Mouse (Mus musculus) MEL (cell line): ENCODE measurements around the gene Pbxip1. TPM values are rescaled to one million over a fixed set of nuclear protein-coding genes. Genes with fewer than 3 reads are reported as not detected.

Source experiments
- DNase-seq: peaks from one replicate; pipeline ENCODE4 v3.0.0; 2011; ENCODE audit warnings: low read depth, low spot score
- H3K27ac ChIP-seq: 2 replicates; pipeline ENCODE4 v1.5.1; 2012; ENCODE audit warnings: low read depth, mild to moderate bottlenecking, control low read depth, low read length, moderate library complexity; ENCODE audit not compliant: control insufficient read depth
- H3K27me3 ChIP-seq, 2 experiments: fragments of 150-350 bp in 1 of 2; sonication (generic) in 1 of 2; 2 replicates each; pipeline ENCODE4 v1.6.1; 2012; ENCODE audit warnings: low read length in 2 of 2, mild to moderate bottlenecking in 2 of 2, improper control_type of control experiment in 1 of 2, moderate library complexity in 1 of 2; ENCODE audit not compliant: insufficient read depth in 2 of 2, control insufficient read depth in 1 of 2
- H3K36me3 ChIP-seq, 2 experiments: 2 replicates each; pipeline ENCODE4 v1.6.1; 2012 to 2014; ENCODE audit warnings: low read length in 2 of 2, improper control_type of control experiment in 1 of 2, inconsistent platforms in 1 of 2, mild to moderate bottlenecking in 1 of 2; ENCODE audit not compliant: insufficient read depth in 2 of 2, control insufficient read depth in 1 of 2
- H3K4me1 ChIP-seq, 2 experiments: fragments of 150-350 bp in 1 of 2; sonication (generic) in 1 of 2; 2 replicates each; pipeline ENCODE4 v1.6.1; 2012; ENCODE audit warnings: low read length in 2 of 2, improper control_type of control experiment in 1 of 2, mild to moderate bottlenecking in 1 of 2; ENCODE audit not compliant: insufficient read depth in 2 of 2, control insufficient read depth in 1 of 2
- H3K4me3 ChIP-seq, 2 experiments: fragments of 150-350 bp in 1 of 2; sonication (generic) in 1 of 2; 2 replicates each; pipeline ENCODE4 v1.5.1; 2012; ENCODE audit warnings: low read depth in 2 of 2, low read length in 2 of 2, mild to moderate bottlenecking in 2 of 2, moderate library complexity in 2 of 2, control low read depth in 1 of 2, improper control_type of control experiment in 1 of 2; ENCODE audit not compliant: control insufficient read depth in 1 of 2, insufficient read depth in 1 of 2
- H3K79me2 ChIP-seq: 2 replicates; pipeline ENCODE4 v1.6.1; 2012; ENCODE audit warnings: mild to moderate bottlenecking, low read length, moderate library complexity; ENCODE audit not compliant: control insufficient read depth, poor library complexity, insufficient read depth
- H3K9ac ChIP-seq: 2 replicates; pipeline ENCODE4 v1.6.1; 2012; ENCODE audit warnings: low read depth, mild to moderate bottlenecking, control low read depth, low read length, moderate library complexity; ENCODE audit not compliant: control insufficient read depth, poor library complexity, severe bottlenecking
- H3K9me3 ChIP-seq: fragments of 150-350 bp; sonication (generic); replicated peaks from 2 replicates; pipeline ENCODE4 v1.6.1; 2012; ENCODE audit warnings: mild to moderate bottlenecking, low read length, improper control_type of control experiment, moderate library complexity; ENCODE audit not compliant: insufficient read depth
- BHLHE40 ChIP-seq: IDR thresholded peaks from 2 replicates; pipeline ENCODE4 v1.6.1; 2012; ENCODE audit warnings: low read depth, mild to moderate bottlenecking, inconsistent platforms, low read length, improper control_type of control experiment, borderline replicate concordance
- CHD1 ChIP-seq: IDR thresholded peaks from 2 replicates; pipeline ENCODE4 v1.6.1; 2012; ENCODE audit warnings: low read depth, mild to moderate bottlenecking, inconsistent platforms, low read length, improper control_type of control experiment
- CHD2 ChIP-seq: IDR thresholded peaks from 2 replicates; pipeline ENCODE4 v1.6.1; 2011; ENCODE audit warnings: low read length, improper control_type of control experiment
- E2F4 ChIP-seq: IDR thresholded peaks from 2 replicates; pipeline ENCODE4 v1.6.1; 2011; ENCODE audit warnings: low read depth, low read length, improper control_type of control experiment, borderline replicate concordance
- ELF1 ChIP-seq: IDR thresholded peaks from 2 replicates; pipeline ENCODE4 v1.6.1; 2014; ENCODE audit warnings: low read depth, mild to moderate bottlenecking, inconsistent platforms, low read length, improper control_type of control experiment, moderate library complexity
- EP300 ChIP-seq, 2 experiments: IDR thresholded peaks; 2 replicates each; pipeline ENCODE4 v1.6.1; 2011; ENCODE audit warnings: improper control_type of control experiment in 2 of 2, low read length in 2 of 2, low read depth in 1 of 2, mild to moderate bottlenecking in 1 of 2
- ETS1 ChIP-seq: IDR thresholded peaks from 2 replicates; pipeline ENCODE4 v1.6.1; 2012; ENCODE audit warnings: low read depth, mild to moderate bottlenecking, inconsistent platforms, low read length, improper control_type of control experiment, moderate library complexity
- GABPA ChIP-seq: IDR thresholded peaks from 2 replicates; pipeline ENCODE4 v1.6.1; 2012; ENCODE audit warnings: low read depth, mild to moderate bottlenecking, inconsistent platforms, low read length, improper control_type of control experiment, moderate library complexity
- GATA1 ChIP-seq: IDR thresholded peaks from 2 replicates; pipeline ENCODE4 v1.6.1; 2011; ENCODE audit warnings: low read depth, low read length, improper control_type of control experiment
- HCFC1 ChIP-seq: IDR thresholded peaks from 2 replicates; pipeline ENCODE4 v1.6.1; 2012; ENCODE audit warnings: low read depth, mild to moderate bottlenecking, inconsistent platforms, low read length, improper control_type of control experiment, moderate library complexity
- JUND ChIP-seq: IDR thresholded peaks from 2 replicates; pipeline ENCODE4 v1.6.1; 2011; ENCODE audit warnings: low read depth, mild to moderate bottlenecking, improper control_type of control experiment, low read length
- KAT2A ChIP-seq: conservative IDR thresholded peaks from 2 replicates; pipeline ENCODE4 v1.6.1; 2012; ENCODE audit warnings: low read depth, low read length, improper control_type of control experiment, inconsistent platforms
- MAFK ChIP-seq: IDR thresholded peaks from 2 replicates; pipeline ENCODE4 v1.6.1; 2011; ENCODE audit warnings: low read depth, mild to moderate bottlenecking, low read length, improper control_type of control experiment, borderline replicate concordance
- MAX ChIP-seq: IDR thresholded peaks from 2 replicates; pipeline ENCODE4 v1.6.1; 2011; ENCODE audit warnings: low read length, improper control_type of control experiment
- MAZ ChIP-seq: IDR thresholded peaks from 2 replicates; pipeline ENCODE4 v1.6.1; 2012; ENCODE audit warnings: low read depth, mild to moderate bottlenecking, inconsistent platforms, low read length, improper control_type of control experiment
- MEF2A ChIP-seq: IDR thresholded peaks from 2 replicates; pipeline ENCODE4 v1.6.1; 2014; ENCODE audit warnings: low read depth, mild to moderate bottlenecking, inconsistent platforms, low read length, improper control_type of control experiment; ENCODE audit not compliant: poor library complexity, insufficient replicate concordance, severe bottlenecking; ENCODE audit errors: extremely low read depth
- MXI1 ChIP-seq: IDR thresholded peaks from 2 replicates; pipeline ENCODE4 v1.6.1; 2011; ENCODE audit warnings: mild to moderate bottlenecking, low read depth, low read length, improper control_type of control experiment
- MYB ChIP-seq: IDR thresholded peaks from 2 replicates; pipeline ENCODE4 v1.6.1; 2011; ENCODE audit warnings: mild to moderate bottlenecking, low read depth, low read length, improper control_type of control experiment
- MYC ChIP-seq: IDR thresholded peaks from 2 replicates; pipeline ENCODE4 v1.6.1; 2011; ENCODE audit warnings: low read depth, mild to moderate bottlenecking, low read length, improper control_type of control experiment, moderate library complexity
- NELFE ChIP-seq: IDR thresholded peaks from 2 replicates; pipeline ENCODE4 v1.6.1; 2011; ENCODE audit warnings: low read depth, low read length, improper control_type of control experiment
- POLR2A ChIP-seq, 2 experiments: IDR thresholded peaks; 2 replicates each; pipeline ENCODE4 v1.6.1; 2011 to 2012; ENCODE audit warnings: low read length in 2 of 2, mild to moderate bottlenecking in 2 of 2, control low read depth in 1 of 2, improper control_type of control experiment in 1 of 2, low read depth in 1 of 2, moderate library complexity in 1 of 2; ENCODE audit not compliant: control insufficient read depth in 1 of 2, insufficient read depth in 1 of 2, poor library complexity in 1 of 2
- POLR2AphosphoS2 ChIP-seq: IDR thresholded peaks from 2 replicates; pipeline ENCODE4 v1.6.1; 2011; ENCODE audit warnings: low read length, improper control_type of control experiment
- POLR2AphosphoS5 ChIP-seq: IDR thresholded peaks from 2 replicates; pipeline ENCODE4 v1.6.1; 2012; ENCODE audit warnings: low read depth, borderline replicate concordance, mild to moderate bottlenecking, inconsistent platforms, low read length, moderate library complexity, mixed read lengths
- RAD21 ChIP-seq: IDR thresholded peaks from 2 replicates; pipeline ENCODE4 v1.6.1; 2011; ENCODE audit warnings: mild to moderate bottlenecking, low read depth, low read length, improper control_type of control experiment
- RCOR1 ChIP-seq: IDR thresholded peaks from 2 replicates; pipeline ENCODE4 v1.6.1; 2012; ENCODE audit warnings: low read depth, mild to moderate bottlenecking, inconsistent platforms, low read length, improper control_type of control experiment
- SIN3A ChIP-seq: IDR thresholded peaks from 2 replicates; pipeline ENCODE4 v1.6.1; 2012; ENCODE audit warnings: low read length, improper control_type of control experiment, inconsistent platforms
- SMC3 ChIP-seq: IDR thresholded peaks from 2 replicates; pipeline ENCODE4 v1.6.1; 2011; ENCODE audit warnings: low read depth, low read length, improper control_type of control experiment
- TAL1 ChIP-seq: IDR thresholded peaks from 2 replicates; pipeline ENCODE4 v1.6.1; 2012; ENCODE audit warnings: mild to moderate bottlenecking, inconsistent platforms, low read length, moderate library complexity, mixed read lengths
- TBP ChIP-seq: IDR thresholded peaks from 2 replicates; pipeline ENCODE4 v1.8.0; 2011; ENCODE audit warnings: low read depth, low read length, improper control_type of control experiment
- TCF12 ChIP-seq: IDR thresholded peaks from 2 replicates; pipeline ENCODE4 v1.6.1; 2014; ENCODE audit warnings: low read depth, mild to moderate bottlenecking, inconsistent platforms, low read length, improper control_type of control experiment, moderate library complexity
- UBTF ChIP-seq: IDR thresholded peaks from 2 replicates; pipeline ENCODE4 v1.6.1; 2012; ENCODE audit warnings: low read depth, mild to moderate bottlenecking, inconsistent platforms, low read length, improper control_type of control experiment, moderate library complexity, borderline replicate concordance; ENCODE audit not compliant: insufficient read depth
- USF1 ChIP-seq: IDR thresholded peaks from 2 replicates; pipeline ENCODE4 v1.6.1; 2014; ENCODE audit warnings: low read depth, mild to moderate bottlenecking, inconsistent platforms, low read length, improper control_type of control experiment, moderate library complexity
- ZC3H11A ChIP-seq: IDR thresholded peaks from 2 replicates; pipeline ENCODE4 v1.6.1; 2012; ENCODE audit warnings: low read depth, mild to moderate bottlenecking, inconsistent platforms, low read length, improper control_type of control experiment
- ZKSCAN1 ChIP-seq: IDR thresholded peaks from 2 replicates; pipeline ENCODE4 v1.6.1; 2012; ENCODE audit warnings: low read depth, mild to moderate bottlenecking, inconsistent platforms, low read length, improper control_type of control experiment, moderate library complexity
- ZMIZ1 ChIP-seq: IDR thresholded peaks from 2 replicates; pipeline ENCODE4 v1.6.1; 2012; ENCODE audit warnings: low read depth, mild to moderate bottlenecking, inconsistent platforms, low read length, improper control_type of control experiment, moderate library complexity
- ZNF384 ChIP-seq: IDR thresholded peaks from 2 replicates; pipeline ENCODE4 v1.6.1; 2012; ENCODE audit warnings: low read depth, mild to moderate bottlenecking, inconsistent platforms, low read length, improper control_type of control experiment
- polyA plus RNA-seq, 2 experiments: library from polyadenylated mRNA; stranded (reverse) in 1 of 2; unstranded in 1 of 2; fragments of >175 nt in 1 of 2; fragments of >200 nt in 1 of 2; gene quantifications; 2 replicates each; pipeline versions ENCODE4 v1.2.1 to v1.2.4; 2012; ENCODE audit warnings: low replicate concordance in 2 of 2, low read depth in 1 of 2; ENCODE audit not compliant: insufficient read length in 2 of 2, insufficient read depth in 1 of 2, missing spikeins in 1 of 2
- total RNA-seq: library from RNA; depleted of rRNA; stranded (reverse); fragments of 300-350 nt; gene quantifications from 2 replicates; pipeline ENCODE4 v1.2.3, GENCODE M21; 2012

The Pbxip1 gene
- total and polyA plus RNA-seq, 3 experiments: 4.8 to 10.7 TPM; not detected in 1

GRCm38 (mm10) chr3:89390699-89391662, 45.5 kb upstream of the Pbxip1 start:
- H3K4me1 ChIP-seq: peaks cover 11 to 39% of the 10 kb centered on the region in 2 experiments
- DNase-seq: peak; percentile 72
- H3K27ac ChIP-seq: peak overlapping the region; percentile 82
- H3K36me3 ChIP-seq: peaks cover 0 to 30% of the 10 kb centered on the region in 2 experiments; a peak in 2 of 4 replicates
- H3K27me3 ChIP-seq: no peaks in the 10 kb centered on the region
- peak overlapping the region; percentile 86 to 94 for H3K4me3 ChIP-seq
- peak overlapping the region; percentile 83 for H3K9ac ChIP-seq
- no peaks in the 10 kb centered on the region for H3K9me3 ChIP-seq
- H3K79me2 ChIP-seq: peaks cover 16% of the 10 kb centered on the region
- TF ChIP-seq GATA1 (no peak), ETS1 (no peak), MAZ (no peak; the same call in 1 of the 2 replicates), POLR2AphosphoS2 (no peak), MAX (no peak), KAT2A (no peak), MYB (no peak), UBTF (no peak), RCOR1 (0 out of 2 replicates have a peak, but pooled peaks have one; percentile 13), ZMIZ1 (no peak), MXI1 (no peak; the same call in 1 of the 2 replicates), NELFE (no peak; the same call in 1 of the 2 replicates), USF1 (no peak), MAFK (no peak), ELF1 (0 out of 2 replicates have a peak, but pooled peaks have one; percentile 20), GABPA (no peak), ZC3H11A (no peak), BHLHE40 (0 out of 2 replicates have a peak, but pooled peaks have one; percentile 13), TBP (no peak), SIN3A (peak; percentile 7; the same call in 1 of the 2 replicates), POLR2A (IDR thresholded peaks at IDR 0.05; ENCODE audit: control insufficient read depth in 1 of 2, insufficient read depth in 1 of 2, low read depth in 1 of 2, low read length in 2 of 2, poor library complexity in 1 of 2) (no peak; a peak in 1 of 4 replicates), TCF12 (peak; percentile 3; the same call in 1 of the 2 replicates), SMC3 (no peak), ZKSCAN1 (no peak), MYC (no peak), JUND (no peak), EP300 (IDR thresholded peaks at IDR 0.05; ENCODE audit: low read depth in 1 of 2, low read length in 2 of 2) (peak; percentile 4 to 42; a peak in 2 of 4 replicates), CHD2 (no peak), CHD1 (no peak), E2F4 (no peak), POLR2AphosphoS5 (no peak), HCFC1 (no peak), TAL1 (no peak), ZNF384 (no peak), MEF2A (no peak), RAD21 (no peak)
